Mouse (Mus musculus) midbrain, embryonic 11.5 days (tissue): ENCODE measurements at regions not wholly inside any gene's neighbourhood (a gene's known extent, or its start where the extent isn't known, plus 50 kb on each side); places are given as distances from the start of the nearest gene placed in this dataset.

Experiments
- ATAC-seq: fragments of 200-750 bp; cut with Nextera tagmentation; 2 replicates; pipeline ENCODE4 v1.8.0; 2017; ENCODE audit warnings: moderate TSS enrichment, moderate library complexity; ENCODE audit not compliant: low FRiP score
- DNase-seq: peaks from one replicate; pipeline ENCODE4 v3.0.0; 2015; ENCODE audit warnings: low spot score; ENCODE audit errors: missing footprints
- H3K27ac ChIP-seq: fragments of 300-500 bp; sonication (generic); 2 replicates; pipeline ENCODE4 v1.5.1; 2014; ENCODE audit warnings: low read depth, low read length
- H3K27me3 ChIP-seq: fragments of 300-500 bp; sonication (generic); 2 replicates; pipeline ENCODE4 v1.6.1; 2014; ENCODE audit warnings: mild to moderate bottlenecking, low read length, moderate library complexity, mixed read lengths; ENCODE audit not compliant: control insufficient read depth, insufficient read depth
- H3K36me3 ChIP-seq: fragments of 300-500 bp; sonication (generic); 2 replicates; pipeline ENCODE4 v1.6.1; 2014; ENCODE audit warnings: mild to moderate bottlenecking, low read length, moderate library complexity, mixed read lengths; ENCODE audit not compliant: control insufficient read depth, insufficient read depth
- H3K4me1 ChIP-seq: fragments of 300-500 bp; sonication (generic); 2 replicates; pipeline ENCODE4 v1.6.1; 2014; ENCODE audit warnings: low read length; ENCODE audit not compliant: control insufficient read depth, insufficient read depth
- H3K4me2 ChIP-seq: fragments of 300-500 bp; sonication (generic); 2 replicates; pipeline ENCODE4 v1.6.1; 2014; ENCODE audit warnings: mild to moderate bottlenecking, moderate library complexity
- H3K4me3 ChIP-seq: fragments of 300-500 bp; sonication (generic); 2 replicates; pipeline ENCODE4 v1.5.1; 2014; ENCODE audit warnings: low read depth, low read length
- H3K9ac ChIP-seq: fragments of 300-500 bp; sonication (generic); 2 replicates; pipeline ENCODE4 v1.6.1; 2014; ENCODE audit warnings: low read length
- H3K9me3 ChIP-seq: fragments of 300-500 bp; sonication (generic); 2 replicates; pipeline ENCODE4 v1.6.1; 2016; ENCODE audit warnings: low read length; ENCODE audit not compliant: control insufficient read depth
- WGBS: fragments of 180-500 bp; shearing (Covaris S2); extraction: QIAGEN DNeasy Blood & Tissue Kit; methylation state at CpG from one replicate; pipeline ENCODE4 v1.1.7; 2014; 5-methylcytosine and 5-hydroxymethylcytosine counted together

- no peak overlapping the region for H3K4me3 ChIP-seq
Measured at GRCm38 (mm10) chr9:12935016-12935415, 310.6 kb downstream of the Jrkl start.

GRCm38 (mm10) chr9:12925549-12926186, 320.0 kb downstream of the Jrkl start:
- H3K4me3 ChIP-seq = no peak overlapping the region
- no peak for ATAC-seq
- no peaks in the 10 kb centered on the region for H3K36me3 ChIP-seq
- no peak overlapping the region for H3K27ac ChIP-seq
- H3K4me1 ChIP-seq = no peaks in the 10 kb centered on the region
- no peaks in the 10 kb centered on the region for H3K9me3 ChIP-seq
- H3K9ac ChIP-seq = no peak overlapping the region
- 85% methylated on average over 6 of the region's 6 CpGs for WGBS
- H3K4me2 ChIP-seq = no peak overlapping the region
- H3K27me3 ChIP-seq = no peaks in the 10 kb centered on the region
- no peak for DNase-seq

More at GRCm38 (mm10) chr9:12935016-12935415, 310.6 kb downstream of the Jrkl start:
- H3K9ac ChIP-seq = no peak overlapping the region
- no peaks in the 10 kb centered on the region for H3K36me3 ChIP-seq
- WGBS = 78% methylated on average over 4 of the region's 4 CpGs
- H3K4me2 ChIP-seq = no peak overlapping the region
- H3K4me1 ChIP-seq = no peaks in the 10 kb centered on the region
- no peaks in the 10 kb centered on the region for H3K9me3 ChIP-seq
- DNase-seq (no peak), ATAC-seq (no peak)
- H3K27me3 ChIP-seq = no peaks in the 10 kb centered on the region
- no peak overlapping the region for H3K27ac ChIP-seq

GRCm38 (mm10) chr9:12900726-12901125, 344.9 kb downstream of the Jrkl start:
- no peak overlapping the region for H3K4me2 ChIP-seq
- no peak for ATAC-seq
- no peaks in the 10 kb centered on the region for H3K36me3 ChIP-seq
- no peak overlapping the region for H3K27ac ChIP-seq
- 66% methylated on average over 3 of the region's 3 CpGs for WGBS
- H3K4me1 ChIP-seq = no peaks in the 10 kb centered on the region
- no peak overlapping the region for H3K9ac ChIP-seq
- H3K4me3 ChIP-seq = no peak overlapping the region
- DNase-seq = no peak
- no peaks in the 10 kb centered on the region for H3K27me3 ChIP-seq
- H3K9me3 ChIP-seq = no peaks in the 10 kb centered on the region

- Histone ChIP-seq H3K36me3 (no peaks in the 10 kb centered on the region), H3K9ac (no peak overlapping the region), H3K4me2 (no peak overlapping the region), H3K9me3 (no peaks in the 10 kb centered on the region), H3K4me1 (no peaks in the 10 kb centered on the region), H3K27ac (no peak overlapping the region), H3K4me3 (no peak overlapping the region), H3K27me3 (no peaks in the 10 kb centered on the region)
- no peak for ATAC-seq
- no peak for DNase-seq
- WGBS = 69% methylated on average over 3 of the region's 3 CpGs
Measured at GRCm38 (mm10) chr9:12879753-12880490, 365.7 kb downstream of the Jrkl start.

- no peak overlapping the region for H3K9ac ChIP-seq
- 62% methylated on average over 1 of the region's 1 CpGs for WGBS
- H3K27me3 ChIP-seq = no peaks in the 10 kb centered on the region
- no peaks in the 10 kb centered on the region for H3K36me3 ChIP-seq
- no peak overlapping the region for H3K4me3 ChIP-seq
- ATAC-seq (no peak), DNase-seq (no peak)
- H3K4me2 ChIP-seq = no peak overlapping the region
- no peaks in the 10 kb centered on the region for H3K4me1 ChIP-seq
- no peaks in the 10 kb centered on the region for H3K9me3 ChIP-seq
- H3K27ac ChIP-seq = no peak overlapping the region
Measured at GRCm38 (mm10) chr9:12876496-12876895, 369.1 kb downstream of the Jrkl start.

GRCm38 (mm10) chr9:12870941-12871340, 374.7 kb downstream of the Jrkl start:
- Histone ChIP-seq H3K27me3 (no peaks in the 10 kb centered on the region), H3K4me3 (no peak overlapping the region), H3K36me3 (no peaks in the 10 kb centered on the region), H3K4me2 (no peak overlapping the region), H3K9ac (no peak overlapping the region), H3K27ac (no peak overlapping the region), H3K4me1 (no peaks in the 10 kb centered on the region), H3K9me3 (no peaks in the 10 kb centered on the region)
- DNase-seq = no peak
- no peak for ATAC-seq
- WGBS = 93% methylated on average over 3 of the region's 3 CpGs
